Mouse (Mus musculus): ENCODE results near the gene Atp1b2.

Atp1b2 gene

DNA sequence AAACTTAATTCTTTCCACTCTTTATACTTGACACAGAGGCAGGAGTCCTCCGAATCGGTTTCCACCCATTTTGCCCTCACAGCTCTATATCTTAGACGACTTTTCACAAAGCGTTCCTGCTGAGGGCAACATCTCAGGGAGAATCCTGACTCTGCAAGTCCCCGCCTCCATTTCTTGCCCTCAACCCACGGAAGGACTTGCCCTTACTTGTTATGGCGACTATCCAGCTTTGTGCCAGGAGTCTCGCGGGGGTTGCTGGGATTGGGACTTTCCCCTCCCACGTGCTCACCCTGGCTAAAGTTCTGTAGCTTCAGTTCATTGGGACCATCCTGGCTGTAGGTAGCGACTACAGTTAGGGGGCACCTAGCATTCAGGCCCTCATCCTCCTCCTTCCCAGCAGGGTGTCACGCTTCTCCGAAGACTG lies 25.6 kb downstream of the Atp1b2 start, which contains the start of the genes Wrap53 and Trp53:
Wrap53 (minus strand) TSS at position 165 of the 424 bp plus-strand sequence.
Trp53 (plus strand) TSS at position 269 of the 424 bp plus-strand sequence.
- in situ Hi-C loops (cut with MboI) = no loop called here

DNA sequence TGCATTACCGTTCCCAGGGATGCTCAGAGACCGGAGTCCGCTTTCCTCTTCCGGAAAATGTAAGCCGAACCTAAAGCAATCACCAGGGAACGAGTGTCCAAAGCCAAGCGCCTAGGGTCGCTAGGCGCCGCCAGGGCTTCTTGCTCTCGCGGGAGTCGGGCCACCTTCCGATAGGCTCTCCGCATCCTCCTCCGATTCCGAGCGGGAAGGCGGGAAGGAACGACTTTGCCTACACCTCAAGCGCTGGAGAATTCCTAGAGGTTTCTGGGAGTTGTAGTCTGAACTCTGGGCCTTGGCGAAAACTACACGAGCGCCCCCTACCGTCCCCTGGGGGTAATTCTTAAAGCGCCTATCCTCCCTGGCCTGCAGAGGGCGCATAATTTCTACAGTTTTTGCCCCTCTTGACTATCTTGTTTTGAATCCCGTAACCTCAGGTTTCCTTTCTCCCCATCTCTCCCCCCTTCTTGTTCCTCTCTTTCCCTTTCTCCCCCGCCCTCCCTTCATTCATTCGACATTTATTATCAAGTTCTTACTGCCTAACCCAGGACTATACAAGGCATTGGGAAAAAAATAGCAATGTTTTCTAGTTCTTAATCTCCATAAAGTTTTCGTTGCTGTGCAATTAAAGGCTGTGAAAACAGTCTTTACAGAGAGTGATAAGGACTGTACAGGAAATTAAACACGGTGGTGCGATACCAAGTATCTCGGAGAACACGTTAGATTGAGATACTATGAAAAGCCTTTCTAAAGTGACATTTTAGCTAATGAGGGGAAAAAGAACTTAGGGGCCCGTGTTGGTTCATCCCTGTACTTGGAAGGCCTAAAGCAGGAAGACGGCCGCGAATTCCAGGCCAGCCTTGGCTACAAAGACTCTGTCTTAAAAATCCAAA lies 26.4 kb downstream of the Atp1b2 start:
- in situ Hi-C loops (cut with MboI) = no loop called here

DNA sequence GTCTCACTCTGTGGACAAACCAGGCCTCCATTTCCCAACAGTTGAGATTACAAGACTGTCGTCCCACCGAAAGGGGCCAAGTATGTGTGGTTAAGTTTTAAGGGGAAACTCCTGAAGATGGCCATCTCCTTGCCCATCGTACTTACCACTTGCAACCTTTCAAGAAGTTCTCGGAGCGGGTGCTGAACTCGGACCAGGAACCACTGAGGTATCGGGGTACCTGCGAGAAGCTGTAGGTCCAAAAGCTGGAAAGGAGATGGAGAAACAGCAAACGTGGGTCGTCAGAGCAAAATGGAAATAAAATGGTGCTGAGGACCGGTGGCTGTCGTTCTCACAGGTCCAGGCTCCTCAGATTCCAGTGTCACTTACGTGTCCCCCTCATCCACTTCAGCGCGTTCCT lies 27.4 kb downstream of the Atp1b2 start:
- in situ Hi-C loops (cut with MboI) = no loop called here

DNA sequence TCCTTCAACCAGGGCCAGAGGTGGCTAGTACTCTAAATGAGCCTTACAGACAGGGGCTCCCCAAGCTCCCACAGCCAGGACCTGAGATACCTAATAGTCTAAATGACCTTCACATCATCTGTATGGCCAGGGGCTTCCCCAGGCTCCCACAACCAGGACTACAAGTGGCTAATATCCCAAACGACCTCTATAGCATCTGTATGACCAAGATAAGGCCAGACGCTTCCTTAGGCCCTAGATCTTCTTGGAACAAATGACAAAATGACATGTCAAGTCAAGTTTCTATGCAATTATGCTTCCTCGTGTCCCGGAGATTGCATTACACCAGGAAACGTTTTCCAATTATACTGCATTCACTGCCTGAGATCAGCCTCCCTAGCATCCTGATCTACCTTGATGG lies 29.4 kb downstream of the Atp1b2 start:
- in situ Hi-C loops (cut with MboI) = no loop called here

DNA sequence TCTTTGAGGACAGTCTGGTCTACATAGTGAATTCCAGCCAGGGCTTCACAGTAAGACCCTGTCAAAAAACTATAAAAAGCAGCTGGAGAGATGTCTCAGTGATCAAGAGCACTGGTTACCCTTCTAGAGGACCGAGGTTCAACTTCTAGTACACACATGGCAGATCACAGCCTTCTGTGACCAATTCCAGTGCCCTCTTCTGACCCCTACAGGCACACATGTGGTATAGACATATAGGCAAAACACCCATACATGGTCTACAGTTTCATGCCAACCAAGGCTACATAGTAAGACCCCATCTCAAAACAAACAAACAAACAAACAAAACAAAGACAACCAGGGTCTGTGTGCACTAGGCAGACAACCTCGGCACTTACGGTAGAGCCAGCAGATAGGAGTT lies 30.5 kb downstream of the Atp1b2 start:
- in situ Hi-C loops (cut with MboI) = no loop called here

DNA sequence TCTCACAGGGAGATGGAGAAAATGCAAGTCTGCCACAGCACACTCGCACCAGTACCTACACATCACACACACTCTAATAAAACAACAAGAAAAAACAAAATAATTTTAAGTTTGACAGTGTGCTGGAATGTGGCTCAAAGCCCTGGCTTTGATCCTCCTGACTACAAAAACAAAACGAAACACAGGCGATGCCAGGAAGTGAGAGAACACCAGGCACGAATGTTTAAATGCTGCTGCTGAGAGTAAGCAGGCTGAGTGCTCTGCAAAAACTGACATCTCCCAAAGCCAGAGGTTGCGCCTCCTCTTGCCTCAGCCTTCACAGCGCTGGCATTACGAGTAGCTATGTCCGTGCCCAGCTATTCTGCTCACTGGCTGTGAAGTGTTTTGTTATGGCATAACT lies 40.6 kb downstream of the Atp1b2 start:
- in situ Hi-C loops (cut with MboI) = no loop called here

DNA sequence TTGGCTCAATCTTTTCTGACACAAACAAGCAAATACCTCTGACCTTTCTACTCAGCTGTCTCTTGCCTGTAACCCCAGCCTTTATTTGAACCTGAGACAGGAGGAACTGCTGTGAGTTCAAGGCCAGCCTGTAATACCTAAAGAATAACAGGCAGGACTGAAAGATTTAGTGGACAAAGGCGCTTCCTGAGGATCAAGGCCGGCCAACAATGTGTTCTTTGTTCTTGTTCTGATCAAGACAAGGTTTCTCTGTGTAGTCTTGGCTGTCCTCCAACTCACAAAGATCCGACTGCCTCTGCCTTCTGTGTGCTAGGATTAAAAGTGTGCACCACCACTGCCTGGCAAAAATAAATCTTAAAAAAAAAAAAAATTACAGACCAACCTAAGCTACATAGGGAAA lies 41.4 kb downstream of the Atp1b2 start:
- in situ Hi-C loops (cut with MboI) = no loop called here

DNA sequence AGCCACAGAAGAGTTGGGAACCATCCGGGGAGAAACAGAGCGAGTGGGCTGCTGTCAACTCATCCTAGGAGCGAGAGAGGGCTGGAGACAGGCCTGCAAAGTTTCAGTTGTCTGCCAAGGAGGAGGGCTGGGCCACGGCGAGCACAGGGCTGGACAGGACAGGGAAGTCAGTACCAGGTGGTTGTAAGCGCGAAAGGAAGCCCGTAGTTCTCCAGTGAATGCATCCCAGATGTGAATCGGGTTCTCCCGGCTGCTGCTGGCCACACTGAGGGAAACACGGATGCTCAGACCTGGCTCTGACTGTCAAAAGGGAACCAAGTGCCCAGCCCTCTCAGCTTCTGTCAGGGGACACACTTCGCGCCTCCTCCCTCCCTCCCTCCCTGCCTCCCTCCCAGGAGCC lies 42.4 kb downstream of the Atp1b2 start:
- in situ Hi-C loops (cut with MboI) = no loop called here

DNA sequence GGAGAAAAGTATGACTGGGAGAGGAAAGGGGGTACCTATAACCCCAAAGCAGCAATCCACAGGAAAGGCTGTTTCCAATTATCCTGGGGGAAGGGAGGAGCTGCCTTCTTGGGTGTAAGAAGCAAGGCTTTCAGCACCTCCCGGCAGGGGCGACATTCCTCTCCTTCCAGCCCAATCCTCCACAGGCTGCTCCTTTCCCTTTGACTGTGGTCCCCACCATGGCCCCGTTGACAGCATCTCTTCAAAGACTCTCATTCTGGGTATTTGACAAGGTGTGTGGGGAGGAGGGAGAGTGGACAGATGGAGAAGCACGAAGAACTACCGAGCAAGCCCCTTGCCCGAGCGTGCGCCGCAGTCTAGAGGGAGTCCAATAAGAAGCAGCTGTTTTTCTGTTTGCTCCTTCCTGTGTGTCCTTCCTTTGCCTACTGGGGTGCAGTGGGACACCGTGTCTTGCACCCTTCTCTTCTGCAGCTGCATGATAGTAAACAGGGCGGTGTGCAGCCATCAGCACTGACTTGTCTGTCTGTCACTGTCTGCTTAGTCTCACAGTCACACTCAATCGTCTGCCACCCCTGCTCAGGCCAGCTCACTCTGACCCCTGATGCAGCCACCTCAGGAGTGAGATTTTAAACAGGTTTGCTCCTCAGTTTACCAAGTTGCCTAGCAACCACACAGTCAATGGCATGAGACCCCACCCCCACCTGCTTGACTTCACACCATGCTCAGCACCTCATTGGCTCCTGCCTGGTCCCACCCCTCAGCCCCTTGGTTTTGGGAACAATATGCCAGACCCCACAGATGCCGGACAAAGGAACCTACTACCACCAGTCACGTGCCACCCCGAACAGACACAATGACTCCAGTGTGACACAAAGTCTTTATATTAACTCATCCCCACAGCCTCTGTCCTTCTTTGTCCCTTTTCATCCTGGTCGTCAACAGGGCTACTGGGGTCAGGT lies 44.6 kb downstream of the Atp1b2 start:
- in situ Hi-C loops (cut with MboI) = no loop called here

DNA sequence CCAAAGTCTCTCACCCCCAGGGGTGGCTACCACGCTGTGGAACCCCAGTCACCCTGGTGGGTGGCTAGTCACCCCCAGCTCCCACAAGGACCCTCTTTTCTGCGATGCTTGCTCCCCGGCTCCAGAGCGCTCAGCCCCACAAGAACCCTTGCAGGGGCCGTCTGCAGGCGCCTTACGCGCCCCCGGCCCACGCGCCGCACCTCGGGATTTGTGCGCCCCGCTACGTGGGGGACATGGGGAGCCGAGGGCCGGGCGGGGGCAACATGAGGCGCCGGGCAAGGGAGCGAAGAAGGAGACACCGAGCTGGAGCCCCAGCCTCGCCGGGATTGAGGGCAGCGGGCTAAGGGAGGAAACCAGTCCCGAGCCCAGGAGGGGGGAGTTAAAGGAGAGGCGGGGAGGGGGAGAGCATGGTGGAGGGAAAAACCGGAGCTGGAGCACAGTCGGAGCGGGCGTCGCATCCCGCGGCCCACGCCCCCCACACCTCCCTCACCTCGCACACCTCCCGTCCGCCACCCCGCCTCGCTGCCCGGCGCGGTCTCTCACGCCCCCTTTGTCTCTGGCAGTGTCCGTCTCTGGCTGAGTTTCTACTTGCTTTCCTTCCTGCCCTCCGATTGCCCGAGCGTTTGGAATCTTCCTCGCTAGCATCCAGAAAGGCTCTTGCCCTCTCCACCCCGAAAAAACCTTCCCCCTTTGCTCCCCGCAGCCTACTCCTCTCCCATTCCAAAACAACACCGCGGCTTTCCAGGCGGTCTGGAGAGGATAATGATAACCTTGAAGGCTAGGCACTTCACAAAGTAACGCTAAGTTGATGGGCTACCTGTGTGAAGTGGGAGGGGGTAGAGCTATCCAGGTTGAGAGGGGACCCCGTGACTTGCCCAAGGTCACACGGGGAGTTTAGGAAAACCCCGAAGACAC lies 45.6 kb downstream of the Atp1b2 start, which contains the start of gene Efnb3:
Efnb3 (minus strand) TSS at position 355 of the 915 bp plus-strand sequence.
- in situ Hi-C loops (cut with MboI) = no loop called here

DNA sequence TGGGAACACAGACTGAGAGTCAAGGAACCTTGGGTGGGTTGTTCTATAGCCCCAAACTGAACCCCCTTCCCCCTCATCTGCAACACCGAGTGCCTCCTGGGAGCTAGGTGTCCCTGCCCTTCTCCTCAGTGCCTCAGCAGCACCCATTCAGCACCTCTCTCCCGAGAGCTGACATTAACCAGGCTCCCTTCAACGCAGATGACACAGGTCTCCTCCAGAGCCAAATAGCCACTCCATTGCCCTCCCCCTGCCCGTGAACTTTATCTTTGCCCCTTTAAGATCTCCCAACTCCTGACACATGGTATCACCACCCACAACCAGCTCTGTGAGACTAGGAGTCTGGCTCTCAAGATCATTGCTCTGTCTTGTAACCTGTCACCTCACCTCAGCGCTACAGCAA lies 46.6 kb downstream of the Atp1b2 start:
- in situ Hi-C loops (cut with MboI) = no loop called here

DNA sequence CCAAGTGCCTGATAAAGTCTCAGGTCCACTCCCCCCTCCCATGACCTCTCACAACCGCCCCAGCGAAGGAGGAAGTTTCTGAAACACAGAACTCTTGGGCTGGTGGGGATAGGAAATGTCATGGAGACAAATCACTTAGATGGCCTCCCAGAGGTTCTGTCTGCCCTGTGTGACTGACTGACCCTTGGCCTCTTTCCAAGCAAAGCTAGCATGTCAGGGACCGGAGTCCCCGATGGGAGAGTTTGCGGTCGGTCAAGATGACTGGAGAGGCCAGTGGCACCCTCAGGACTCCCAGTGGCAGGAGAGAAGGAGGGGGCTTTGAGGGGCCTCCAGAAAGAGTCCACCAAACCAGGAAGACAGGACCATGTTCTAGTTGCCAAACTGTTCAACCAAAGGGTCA lies 47.0 kb downstream of the Atp1b2 start:
- in situ Hi-C loops (cut with MboI) = no loop called here

DNA sequence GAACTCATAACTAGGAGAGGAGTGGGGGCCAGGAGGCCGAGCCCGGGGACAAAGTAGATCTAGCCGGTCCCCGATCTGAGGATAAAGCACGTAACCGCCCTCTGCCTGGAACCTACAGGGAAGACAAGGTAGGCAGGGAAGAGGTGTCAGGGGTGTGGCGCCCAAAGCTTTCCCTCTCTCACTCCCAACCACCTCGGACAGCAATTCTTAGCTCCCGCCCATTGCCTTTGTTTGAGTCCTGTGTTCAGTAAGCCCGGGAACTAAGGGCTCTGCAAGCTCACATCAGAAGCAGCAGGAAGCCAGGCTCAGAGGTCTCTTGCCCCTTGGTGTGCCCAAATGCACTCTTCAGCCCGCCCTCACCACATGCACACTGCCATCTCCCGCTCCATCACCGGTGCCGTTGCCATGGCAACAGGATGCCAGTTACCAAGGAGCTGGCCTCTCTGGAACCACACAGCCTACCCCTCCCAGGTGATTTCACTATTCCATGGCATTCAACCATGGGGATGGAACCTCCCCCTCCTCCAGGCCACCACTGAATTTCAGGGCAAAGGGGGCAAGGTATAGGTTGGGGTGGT lies 48.3 kb downstream of the Atp1b2 start:
- in situ Hi-C loops (cut with MboI) = no loop called here

DNA sequence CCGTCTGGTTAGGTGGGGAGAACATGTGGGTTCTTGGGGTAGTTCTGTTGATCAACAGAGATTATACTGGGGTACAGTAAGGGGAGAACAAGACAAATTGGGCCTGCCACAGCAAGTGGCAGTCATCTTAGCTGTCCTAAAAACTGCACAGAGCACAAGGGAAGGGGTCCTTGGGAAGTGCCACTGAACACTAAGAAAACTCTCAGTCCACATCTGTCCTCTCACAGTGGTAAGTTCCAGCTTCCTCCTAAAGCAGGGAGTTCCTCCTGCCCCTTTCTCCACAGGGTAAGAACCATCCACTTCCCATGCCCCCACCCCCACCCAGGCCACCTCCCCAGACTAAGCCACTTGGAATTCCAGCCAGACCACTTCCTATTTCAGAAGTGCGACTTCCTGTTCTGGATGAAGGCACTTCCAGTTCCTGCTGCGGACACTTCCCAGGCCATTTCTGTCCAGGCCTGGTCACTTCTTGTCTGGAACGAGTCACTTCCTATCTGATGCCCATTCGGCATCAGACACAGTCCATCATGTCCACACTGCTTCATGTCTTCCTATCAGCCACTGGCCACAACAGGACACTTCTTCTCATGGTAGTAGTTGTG lies 51.1 kb downstream of the Atp1b2 start:
- in situ Hi-C loops (cut with MboI) = no loop called here

DNA sequence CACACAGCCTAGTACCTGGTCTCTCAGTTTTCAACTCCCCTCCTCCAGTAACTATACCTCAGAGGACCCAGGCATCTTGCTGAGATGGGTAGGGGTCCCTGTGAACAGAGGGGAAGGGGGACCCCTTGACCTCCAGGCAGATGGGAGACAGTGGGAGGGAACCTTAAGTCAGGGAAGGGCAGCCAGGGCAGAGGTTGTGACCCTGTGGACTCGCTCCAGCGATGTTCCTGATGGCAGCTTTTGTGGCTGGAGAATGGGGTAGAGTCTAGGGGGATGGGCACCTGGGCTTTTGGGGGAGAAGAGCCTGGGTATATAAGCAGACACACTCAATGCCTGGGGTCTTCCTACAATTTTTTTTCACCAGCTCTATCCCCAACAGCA lies 52.4 kb downstream of the Atp1b2 start:
- in situ Hi-C loops (cut with MboI) = no loop called here

DNA sequence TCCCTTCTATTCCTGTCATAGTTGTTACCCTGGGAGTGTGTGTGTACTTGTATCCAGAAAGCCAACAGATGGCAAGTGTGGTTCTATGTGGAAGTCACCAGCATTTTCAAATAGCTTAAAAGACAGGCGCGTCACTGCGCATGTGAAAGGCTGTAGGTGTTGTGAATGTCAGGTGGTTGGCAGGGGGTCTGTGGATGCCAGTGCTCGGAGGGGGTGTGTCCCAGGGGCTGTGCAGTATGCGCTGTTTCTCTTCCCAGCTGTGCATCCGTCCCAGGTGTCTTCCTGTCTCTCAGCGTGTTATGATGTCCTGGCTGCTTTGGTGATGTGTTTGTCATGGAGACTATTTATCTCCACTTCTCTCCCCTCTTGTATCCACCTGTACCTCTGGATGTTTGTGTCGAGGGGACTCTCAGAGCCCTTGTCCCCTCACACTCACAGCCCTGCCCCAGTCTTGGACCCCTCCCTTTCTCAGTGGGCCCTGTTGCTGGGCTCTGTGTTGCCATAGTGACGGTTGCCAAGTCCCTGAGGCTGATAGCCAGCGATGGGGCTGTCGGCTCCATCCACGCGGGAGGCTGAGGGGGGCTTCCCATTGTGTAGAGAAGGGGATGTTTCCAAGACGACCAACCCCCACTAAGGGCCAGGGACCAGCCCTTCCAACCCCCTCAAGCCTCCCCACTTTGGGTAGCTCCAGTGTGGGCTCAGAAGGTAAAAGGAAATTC lies 53.0 kb downstream of the Atp1b2 start:
- in situ Hi-C loops (cut with MboI) = no loop called here

DNA sequence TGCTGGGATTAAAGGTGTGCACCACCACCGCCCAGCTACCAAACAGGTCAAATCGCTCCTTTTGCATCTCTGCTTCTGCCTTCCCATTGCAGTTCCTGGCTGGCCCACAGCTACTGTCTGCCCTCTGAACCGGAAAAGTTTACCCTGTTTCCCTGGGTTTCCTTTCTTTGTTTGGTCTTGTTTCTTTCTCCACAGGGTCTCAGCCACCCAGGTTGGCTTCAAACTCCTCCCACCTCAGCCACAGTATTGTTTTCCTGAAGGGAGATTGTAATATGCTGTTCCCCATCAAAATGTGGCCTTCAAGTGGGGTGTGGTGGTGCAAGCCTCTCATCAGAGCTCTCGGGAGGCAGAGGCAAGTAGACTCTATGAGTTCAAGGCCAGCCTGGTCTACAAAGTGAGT lies 54.4 kb downstream of the Atp1b2 start:
- in situ Hi-C loops (cut with MboI) = no loop called here
